Mouse (Mus musculus) heart, adult 2 months (tissue): Measurements from ENCODE around the gene Rab22a.

Experiments used
- CTCF ChIP-seq: fragments of 200-600 bp; IDR thresholded peaks from 2 replicates; pipeline ENCODE4 v1.8.1; 2022; ENCODE audit warnings: antibody characterized with exemption, mild to moderate bottlenecking, moderate library complexity
- POLR2A ChIP-seq: fragments of 200-500 bp; IDR thresholded peaks from 2 replicates; pipeline ENCODE4 v1.6.1; 2011; ENCODE audit warnings: mild to moderate bottlenecking, low read depth, low read length, control low read depth; ENCODE audit not compliant: insufficient read depth

DNA sequence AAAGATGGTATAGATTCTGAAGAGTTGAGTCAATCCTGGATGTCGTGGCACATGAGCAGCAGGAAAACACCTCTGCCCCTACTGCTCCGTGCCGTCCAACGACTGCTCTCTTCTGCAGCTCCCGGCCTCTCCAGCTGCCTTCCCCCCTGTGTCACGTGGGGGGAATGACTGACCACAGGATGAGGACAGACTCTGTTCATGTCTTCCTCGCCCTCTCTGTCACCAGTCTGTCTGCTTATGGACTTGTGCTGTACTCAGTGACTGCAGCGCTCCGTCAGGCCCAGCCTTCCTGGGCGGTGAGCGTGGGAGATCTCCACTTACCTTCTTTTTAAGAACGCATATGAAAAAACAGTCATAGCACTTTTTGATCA lies 43.3 kb downstream of the Rab22a start:
- TF ChIP-seq POLR2A = no peak
- TF ChIP-seq CTCF = no peak
